Mouse (Mus musculus) CH12.LX (cell line): ENCODE measurements around the gene Fnbp1. TPM values are rescaled to one million over a fixed set of nuclear protein-coding genes. Genes with fewer than 3 reads are reported as not detected.

Experiments
- DNase-seq: peaks from one replicate; pipeline ENCODE4 v3.0.0-alpha.2; 2013; ENCODE audit errors: extremely low read depth
- H3K27ac ChIP-seq: 2 replicates; pipeline ENCODE4 v1.5.1; 2012; ENCODE audit warnings: low read depth, mild to moderate bottlenecking, control low read depth, moderate library complexity; ENCODE audit not compliant: insufficient read depth
- H3K27me3 ChIP-seq: replicated peaks from 2 replicates; pipeline ENCODE3; 2012; ENCODE audit warnings: inconsistent platforms
- H3K36me3 ChIP-seq, 2 experiments: replicated peaks in 1 of 2; 2 replicates each; pipeline versions ENCODE3 to v1.6.1; 2012; ENCODE audit warnings: inconsistent platforms in 1 of 2, low read length in 1 of 2, mild to moderate bottlenecking in 1 of 2, mixed read lengths in 1 of 2, moderate library complexity in 1 of 2; ENCODE audit not compliant: control insufficient read depth in 1 of 2, insufficient read depth in 1 of 2
- H3K4me1 ChIP-seq, 2 experiments: 2 replicates each; pipeline ENCODE4 v1.6.1; 2012; ENCODE audit warnings: inconsistent platforms in 1 of 2, moderate library complexity in 1 of 2; ENCODE audit not compliant: insufficient read depth in 2 of 2, control insufficient read depth in 1 of 2
- H3K4me2 ChIP-seq: 2 replicates; pipeline ENCODE4 v1.6.1; 2012; ENCODE audit warnings: low read depth, mild to moderate bottlenecking, control low read depth; ENCODE audit not compliant: poor library complexity, insufficient read depth, severe bottlenecking
- H3K4me3 ChIP-seq, 3 experiments: fragments of 150-350 bp in 1 of 3; sonication (generic) in 1 of 3; replicated peaks in 1 of 3; 2 replicates each; pipeline versions ENCODE3 to v1.5.1; 2011 to 2012; ENCODE audit warnings: low read depth in 2 of 3, low read length in 2 of 3, mild to moderate bottlenecking in 2 of 3, moderate library complexity in 2 of 3, control low read depth in 1 of 3, improper control_type of control experiment in 1 of 3, inconsistent platforms in 1 of 3, mixed read lengths in 1 of 3; ENCODE audit not compliant: poor library complexity in 1 of 3
- H3K79me2 ChIP-seq: replicated peaks from 2 replicates; pipeline ENCODE4 v1.6.1; 2012; ENCODE audit warnings: mild to moderate bottlenecking, moderate library complexity; ENCODE audit not compliant: control insufficient read depth, poor library complexity, insufficient read depth, severe bottlenecking; ENCODE audit errors: extremely low read depth
- H3K9ac ChIP-seq: 2 replicates; pipeline ENCODE4 v1.6.1; 2012; ENCODE audit warnings: low read depth, mild to moderate bottlenecking, control low read depth, moderate library complexity; ENCODE audit not compliant: insufficient read depth
- H3K9me3 ChIP-seq: replicated peaks from 2 replicates; pipeline ENCODE3; 2012; ENCODE audit warnings: low read length, inconsistent platforms, mixed read lengths
- BHLHE40 ChIP-seq: IDR thresholded peaks from 2 replicates; pipeline ENCODE4 v1.6.1; 2011; ENCODE audit warnings: mild to moderate bottlenecking, low read depth, low read length, improper control_type of control experiment
- CHD1 ChIP-seq: IDR thresholded peaks from 2 replicates; pipeline ENCODE4 v1.6.1; 2012; ENCODE audit warnings: low read depth, low read length, improper control_type of control experiment, inconsistent platforms
- CTCF ChIP-seq, 2 experiments: IDR thresholded peaks in 1 of 2; conservative IDR thresholded peaks in 1 of 2; 2 replicates each; pipeline ENCODE4 v1.5.1; 2011 to 2012; ENCODE audit warnings: low read depth in 2 of 2, low read length in 2 of 2, improper control_type of control experiment in 1 of 2, inconsistent platforms in 1 of 2, mild to moderate bottlenecking in 1 of 2, moderate library complexity in 1 of 2
- EP300 ChIP-seq: IDR thresholded peaks from 2 replicates; pipeline ENCODE4 v1.6.1; 2011; ENCODE audit warnings: low read length, improper control_type of control experiment
- ETS1 ChIP-seq: conservative IDR thresholded peaks from 2 replicates; pipeline ENCODE4 v1.6.1; 2012; ENCODE audit warnings: low read depth, mild to moderate bottlenecking, inconsistent platforms, low read length, improper control_type of control experiment, moderate library complexity
- HCFC1 ChIP-seq: IDR thresholded peaks from 2 replicates; pipeline ENCODE4 v1.6.1; 2012; ENCODE audit warnings: low read depth, mild to moderate bottlenecking, inconsistent platforms, low read length, improper control_type of control experiment
- JUN ChIP-seq: IDR thresholded peaks from 2 replicates; pipeline ENCODE4 v1.6.1; 2011; ENCODE audit warnings: low read depth, mild to moderate bottlenecking, low read length, improper control_type of control experiment, moderate library complexity; ENCODE audit not compliant: insufficient read depth
- MAFK ChIP-seq: IDR thresholded peaks from 2 replicates; pipeline ENCODE4 v1.6.1; 2011; ENCODE audit warnings: low read length, improper control_type of control experiment; ENCODE audit not compliant: insufficient replicate concordance
- MAX ChIP-seq: IDR thresholded peaks from 2 replicates; pipeline ENCODE4 v1.6.1; 2011; ENCODE audit warnings: low read length, improper control_type of control experiment
- NRF1 ChIP-seq: IDR thresholded peaks from 2 replicates; pipeline ENCODE4 v1.6.1; 2014; ENCODE audit warnings: low read depth, mild to moderate bottlenecking, inconsistent platforms, low read length, improper control_type of control experiment, moderate library complexity
- POLR2A ChIP-seq: IDR thresholded peaks from 2 replicates; pipeline ENCODE4 v1.6.1; 2011; ENCODE audit warnings: low read depth, mild to moderate bottlenecking, improper control_type of control experiment, low read length
- RAD21 ChIP-seq: IDR thresholded peaks from 2 replicates; pipeline ENCODE4 v1.6.1; 2011; ENCODE audit warnings: low read depth, mild to moderate bottlenecking, low read length, improper control_type of control experiment, moderate library complexity
- SMC3 ChIP-seq: IDR thresholded peaks from 2 replicates; pipeline ENCODE4 v1.6.1; 2011; ENCODE audit warnings: low read depth, low read length, improper control_type of control experiment
- ZMIZ1 ChIP-seq: IDR thresholded peaks from 2 replicates; pipeline ENCODE4 v1.6.1; 2012; ENCODE audit warnings: low read depth, mild to moderate bottlenecking, inconsistent platforms, low read length, improper control_type of control experiment
- dilution Hi-C: fragments of 300-500 bp; cut with MboI; formaldehyde crosslinking; loops from 2 replicates; pipeline ENCODE4 v1.14.3; 2020; ENCODE audit warnings: low sequenced_read_pairs; ENCODE audit not compliant: extremely low pct_unique_long_range_greater_than_20kb, extremely low pct_ligation_motif_present
- in situ Hi-C: fragments of 300-500 bp; cut with MboI; formaldehyde crosslinking; loops from 3 replicates; pipeline ENCODE4 v1.14.3; 2019; ENCODE audit warnings: low sequenced_read_pairs, low pct_ligation_motif_present, low pct_unique_long_range_greater_than_20kb, mixed read lengths
- polyA plus RNA-seq: library from polyadenylated mRNA; unstranded; fragments of >175 nt; gene quantifications from 2 replicates; pipeline ENCODE4 v1.2.1, GENCODE M21; 2012; ENCODE audit warnings: low read depth; ENCODE audit not compliant: insufficient read length
- total RNA-seq, 2 experiments: library from RNA; depleted of rRNA; stranded (reverse); fragments of 300-350 nt in 1 of 2; fragments of >200 nt in 1 of 2; gene quantifications; 2 replicates each; pipeline ENCODE4 v1.2.3; 2012 to 2014

Fnbp1 gene
- total and polyA plus RNA-seq, 3 experiments: 29.6 to 133 (median 50.5) TPM

GRCm38 (mm10) chr2:31172536-31172935 lies 30.7 kb upstream of the Fnbp1 start (continued):
- TF ChIP-seq RAD21 (peak; percentile 6), MAFK (no peak)

GRCm38 (mm10) chr2:31172001-31172400 lies 30.2 kb upstream of the Fnbp1 start:
- dilution Hi-C loops (no loop called here), in situ Hi-C loops (no loop called here)
- H3K79me2 ChIP-seq: 0 out of 2 replicates have a peak, but pooled peaks cover 1% of the 10 kb centered on the region
- no peak overlapping the region for H3K9ac ChIP-seq
- peaks cover 80 to 92% of the 10 kb centered on the region in 2 experiments for H3K36me3 ChIP-seq
- no peaks in the 10 kb centered on the region for H3K27me3 ChIP-seq
- DNase-seq: no peak
- H3K4me2 ChIP-seq: no peak overlapping the region
- peaks cover 0 to 10% of the 10 kb centered on the region in 2 experiments; a peak in 2 of 4 replicates for H3K4me1 ChIP-seq
- H3K4me3 ChIP-seq: no peak overlapping the region
- no peaks in the 10 kb centered on the region for H3K9me3 ChIP-seq
- H3K27ac ChIP-seq: no peak overlapping the region
- peak; percentile 41; the same call in 1 of the 2 replicates for TF ChIP-seq MAFK
- TF ChIP-seq JUN: no peak
- TF ChIP-seq NRF1: no peak
- TF ChIP-seq BHLHE40: no peak

- Histone ChIP-seq H3K9ac (no peak overlapping the region), H3K9me3 (no peaks in the 10 kb centered on the region), H3K79me2 (peaks cover 12% of the 10 kb centered on the region), H3K36me3 (peaks cover 73 to 83% of the 10 kb centered on the region in 2 experiments), H3K4me3 (no peak overlapping the region), H3K27me3 (no peaks in the 10 kb centered on the region), H3K4me2 (no peak overlapping the region), H3K4me1 (peaks cover 0 to 22% of the 10 kb centered on the region in 2 experiments; a peak in 2 of 4 replicates), H3K27ac (no peak overlapping the region)
- in situ Hi-C loops: no loop called here
- TF ChIP-seq CTCF (conservative IDR thresholded peaks at IDR 0.05 in 1 of 2, IDR thresholded peaks at IDR 0.05 in 1 of 2; ENCODE audit: low read depth in 2 of 2, low read length in 2 of 2) (no peak), SMC3 (no peak), RAD21 (no peak), JUN (no peak), NRF1 (no peak), MAX (no peak), POLR2A (no peak), MAFK (no peak), HCFC1 (no peak), CHD1 (no peak), ZMIZ1 (no peak), ETS1 (no peak), EP300 (no peak)
- DNase-seq: no peak
- dilution Hi-C loops: no loop called here
Observed at GRCm38 (mm10) chr2:31170164-31170563, 28.4 kb upstream of the Fnbp1 start.
